Mouse (Mus musculus): ENCODE results near the gene Aff1.

DNA sequence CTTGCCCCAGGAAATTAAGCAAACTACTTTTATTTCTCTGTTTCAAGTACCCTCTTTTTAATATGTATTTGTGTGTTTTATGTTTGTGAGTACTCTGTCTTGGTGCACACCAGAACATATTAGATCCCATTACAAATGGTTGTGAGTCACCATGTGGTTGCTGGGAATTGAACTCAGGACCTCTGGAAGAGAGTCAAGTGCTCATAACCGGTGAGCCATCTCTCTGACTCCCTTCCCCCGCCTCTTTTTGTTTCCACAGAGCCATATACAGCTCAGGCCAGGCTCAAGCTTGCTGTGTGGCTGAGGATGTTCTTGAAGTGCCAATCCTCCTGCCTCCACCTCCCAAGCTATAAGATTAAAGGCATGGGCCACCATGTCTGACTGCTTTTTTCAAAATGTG lies 26.3 kb upstream of the Aff1 start:
- no peak for TF ChIP-seq POLR2A (IDR thresholded peaks at IDR 0.05; ENCODE audit: insufficient read depth, low read depth, low read length)
- TF ChIP-seq CTCF (IDR thresholded peaks at IDR 0.05) = no peak
